Mouse (Mus musculus) bone marrow macrophage, adult 2 months (primary cell): ENCODE measurements around the gene Slc48a1.

Experiments used
- CTCF ChIP-seq: IDR thresholded peaks from 2 replicates; pipeline ENCODE4 v1.5.1; 2012; ENCODE audit warnings: low read depth, mild to moderate bottlenecking, low read length, moderate library complexity
- POLR2A ChIP-seq: IDR thresholded peaks from 2 replicates; pipeline ENCODE4 v1.6.1; 2012; ENCODE audit warnings: mild to moderate bottlenecking, low read depth, low read length, borderline replicate concordance

DNA sequence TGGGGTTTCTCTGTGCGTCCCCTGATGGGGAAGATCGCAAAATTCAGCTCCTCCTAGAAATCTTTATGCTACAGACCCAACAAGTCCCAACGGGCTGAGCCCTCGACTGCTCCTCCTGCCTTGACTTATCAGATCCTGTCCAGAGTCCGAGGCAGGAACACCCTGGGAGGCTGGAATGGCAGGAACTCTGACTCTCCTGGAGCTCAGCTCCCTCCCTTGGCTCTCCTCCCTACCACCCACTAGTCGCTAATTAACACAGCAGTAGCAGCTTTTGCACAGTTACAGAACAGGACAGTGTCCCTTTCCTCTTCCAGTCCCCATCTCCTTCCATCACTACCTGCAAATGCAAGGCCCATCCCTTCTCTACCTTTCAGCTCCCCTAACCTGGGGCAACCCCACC is 48.0 kb upstream of the Slc48a1 start:
- TF ChIP-seq CTCF (no peak), POLR2A (no peak)
